Comparison of ENCODE assay signal across 10 mouse cellular contexts in the genomic region with DNA sequence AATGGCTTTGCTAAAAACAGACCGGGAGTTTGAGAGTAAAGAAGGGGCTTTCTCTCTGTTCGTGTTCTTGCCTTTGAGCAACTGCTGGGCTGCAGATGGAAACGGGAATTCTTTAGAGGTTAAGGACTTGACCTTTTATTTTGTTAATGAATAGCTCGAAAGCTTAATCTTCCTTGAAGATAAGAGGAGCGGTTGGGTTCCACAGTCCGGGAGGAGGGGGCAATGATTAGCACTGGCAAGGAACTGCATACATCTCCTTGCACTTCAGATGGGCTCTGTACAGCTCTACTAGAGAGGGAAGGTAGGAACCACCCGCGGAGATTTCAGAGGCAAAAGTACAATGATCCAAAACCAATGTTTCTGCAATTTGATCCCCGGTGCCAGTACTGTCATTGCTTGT. TPM values are rescaled to one million over a fixed set of nuclear protein-coding genes. Genes with fewer than 3 reads are reported as not detected.
DNase-seq lines count a peak whose midpoint lies in the region; ATAC-seq and TF ChIP-seq lines count a peak whose summit lies in the region.
"Had no signal": no experiment of that assay in that cellular context is flagged by ENCODE, and none has a peak within 500 bp of the region (broad histone marks: within the 10 kb centered on the region; RNA-seq: fewer than 3 reads in every experiment).

No protein-coding gene starts in this region.

- intact Hi-C loops in heart, adult 2 months (cut with DNase I), result no loop called here
- intact Hi-C loops in left cerebral cortex, postnatal 10 days (cut with DNase I), result loop anchor here (10.0 kb wide), 1 partner anchor 151 kb away; no protein-coding TSS in a partner anchor

- H3K27ac ChIP-seq in heart, embryonic 10.5 days, result no peak overlapping the region
- no peak overlapping the region for H3K27ac ChIP-seq in heart, adult 2 months
- no peak overlapping the region for H3K27ac ChIP-seq in stomach, embryonic 14.5 days (ENCODE audit: low read length)
- H3K27ac ChIP-seq in stomach, postnatal 0 days (replicated peaks), result no peak overlapping the region
- H3K27ac ChIP-seq in limb, embryonic 11.5 days (replicated peaks; ENCODE audit: low read depth, low read length), result no peak overlapping the region
- H3K27ac ChIP-seq: macrophage had no signal

- no peak overlapping the region for H3K9ac ChIP-seq in heart, adult 2 months (ENCODE audit: low read depth, low read length)
- H3K9ac ChIP-seq in stomach, embryonic 14.5 days (replicated peaks; ENCODE audit: low read depth, low read length), result no peak overlapping the region
- no peak overlapping the region for H3K9ac ChIP-seq in stomach, postnatal 0 days (ENCODE audit: low read length)
- H3K9ac ChIP-seq in limb, embryonic 11.5 days (ENCODE audit: low read length), result no peak overlapping the region

- peak overlapping the region; percentile 48 for H3K4me3 ChIP-seq in heart, embryonic 10.5 days
- H3K4me3 ChIP-seq in heart, adult 2 months, result no peak overlapping the region
- peak overlapping the region; percentile 22; the same call in 1 of the 2 replicates for H3K4me3 ChIP-seq in stomach, embryonic 14.5 days (ENCODE audit: low read depth, low read length)
- H3K4me3 ChIP-seq in stomach, postnatal 0 days (ENCODE audit: low read depth, low read length), result no peak overlapping the region
- no peak overlapping the region for H3K4me3 ChIP-seq in limb, embryonic 11.5 days (ENCODE audit: low read depth, low read length)

- ATAC-seq in stomach, embryonic 14.5 days (ENCODE audit: insufficient number of reproducible peaks, insufficient read depth, low FRiP score, low read depth), result peak; percentile 66
- ATAC-seq in stomach, postnatal 0 days (ENCODE audit: low FRiP score, low TSS enrichment), result no peak
- ATAC-seq in limb, embryonic 11.5 days (ENCODE audit: insufficient number of reproducible peaks, low FRiP score, low TSS enrichment, low read depth), result no peak
- ATAC-seq in frontal cortex, adult (ENCODE audit: low TSS enrichment), result no peak

- no peaks in the 10 kb centered on the region for H3K36me3 ChIP-seq in heart, embryonic 10.5 days
- no peaks in the 10 kb centered on the region for H3K36me3 ChIP-seq in heart, adult 2 months (ENCODE audit: control insufficient read depth, insufficient read depth, low read length)
- no peaks in the 10 kb centered on the region for H3K36me3 ChIP-seq in stomach, embryonic 14.5 days (ENCODE audit: control insufficient read depth, insufficient read depth, low read length)
- no peaks in the 10 kb centered on the region for H3K36me3 ChIP-seq in stomach, postnatal 0 days (ENCODE audit: control insufficient read depth, insufficient read depth, low read length)
- H3K36me3 ChIP-seq in limb, embryonic 11.5 days (ENCODE audit: control insufficient read depth, insufficient read depth, low read length), result no peaks in the 10 kb centered on the region

- TF ChIP-seq POLR2A in heart, adult 2 months (IDR thresholded peaks at IDR 0.05; ENCODE audit: insufficient read depth, low read depth, low read length), result no peak

- peaks cover 4% of the 10 kb centered on the region; the same call in 1 of the 2 replicates for H3K27me3 ChIP-seq in heart, embryonic 10.5 days (ENCODE audit: insufficient read depth, poor library complexity, severe bottlenecking)
- 0 out of 2 replicates have a peak, but pooled peaks cover 2% of the 10 kb centered on the region for H3K27me3 ChIP-seq in heart, adult 2 months (ENCODE audit: control insufficient read depth, insufficient read depth, low read length)
- no peaks in the 10 kb centered on the region for H3K27me3 ChIP-seq in stomach, embryonic 14.5 days (ENCODE audit: control insufficient read depth, insufficient read depth, low read length)
- no peaks in the 10 kb centered on the region for H3K27me3 ChIP-seq in stomach, postnatal 0 days (ENCODE audit: control insufficient read depth, insufficient read depth, low read length)
- no peaks in the 10 kb centered on the region for H3K27me3 ChIP-seq in limb, embryonic 11.5 days (ENCODE audit: control insufficient read depth, insufficient read depth, low read length)

- TF ChIP-seq CTCF in heart, adult 2 months (IDR thresholded peaks at IDR 0.05), result no peak
- TF ChIP-seq CTCF in stomach, postnatal 0 days (IDR thresholded peaks at IDR 0.05; ENCODE audit: low read depth), result no peak

- H3K4me2 ChIP-seq in stomach, embryonic 14.5 days (replicated peaks; ENCODE audit: low read depth, low read length), result peak overlapping the region; percentile 46; the same call in 1 of the 2 replicates
- H3K4me2 ChIP-seq in stomach, postnatal 0 days (replicated peaks; ENCODE audit: low read depth), result no peak overlapping the region
- H3K4me2 ChIP-seq in limb, embryonic 11.5 days (ENCODE audit: low read depth, severe bottlenecking), result no peak overlapping the region; the same call in 1 of the 2 replicates

- no peaks in the 10 kb centered on the region for H3K79me2 ChIP-seq in heart, adult 2 months (replicated peaks; ENCODE audit: control insufficient read depth, insufficient read depth, low read length)

- DNase-seq in heart, embryonic 10.5 days (ENCODE audit: low spot score), result no peak
- DNase-seq in heart, adult 2 months, result no peak
- no peak for DNase-seq in stomach, postnatal 0 days (ENCODE audit: low spot score)
- peak; percentile 21 for DNase-seq in limb, embryonic 11.5 days (ENCODE audit: low spot score)
- no peak for DNase-seq in urinary bladder, postnatal 36 days (ENCODE audit: low spot score in 2 of 2)
- no peak for DNase-seq in left cerebral cortex, postnatal 10 days (ENCODE audit: extremely low spot score in 1 of 2, low spot score in 2 of 2)

- 3% methylated on average over 9 of the region's 9 CpGs for WGBS in heart, embryonic 10.5 days
- WGBS in heart, adult 2 months, result 9% methylated on average over 9 of the region's 9 CpGs
- 4% methylated on average over 9 of the region's 9 CpGs for WGBS in stomach, embryonic 14.5 days
- WGBS in stomach, postnatal 0 days, result 7% methylated on average over 9 of the region's 9 CpGs
- 7% methylated on average over 9 of the region's 9 CpGs for WGBS in limb, embryonic 11.5 days

- H3K9me3 ChIP-seq in heart, embryonic 10.5 days, result no peaks in the 10 kb centered on the region
- H3K9me3 ChIP-seq in stomach, embryonic 14.5 days (ENCODE audit: control insufficient read depth, low read depth, low read length), result no peaks in the 10 kb centered on the region
- no peaks in the 10 kb centered on the region for H3K9me3 ChIP-seq in stomach, postnatal 0 days (ENCODE audit: control insufficient read depth, low read length)
- no peaks in the 10 kb centered on the region for H3K9me3 ChIP-seq in limb, embryonic 11.5 days (ENCODE audit: control insufficient read depth, low read length)

- peaks cover 10% of the 10 kb centered on the region; the same call in 1 of the 2 replicates for H3K4me1 ChIP-seq in heart, embryonic 10.5 days
- no peaks in the 10 kb centered on the region; the same call in 1 of the 2 replicates for H3K4me1 ChIP-seq in heart, adult 2 months (ENCODE audit: control insufficient read depth, insufficient read depth, low read length)
- peaks cover 12% of the 10 kb centered on the region; the same call in 1 of the 2 replicates for H3K4me1 ChIP-seq in stomach, embryonic 14.5 days (ENCODE audit: control insufficient read depth, insufficient read depth, low read length)
- H3K4me1 ChIP-seq in stomach, postnatal 0 days (replicated peaks; ENCODE audit: control insufficient read depth, insufficient read depth), result no peaks in the 10 kb centered on the region
- 0 out of 2 replicates have a peak, but pooled peaks cover 3% of the 10 kb centered on the region for H3K4me1 ChIP-seq in limb, embryonic 11.5 days (ENCODE audit: control insufficient read depth, insufficient read depth, low read length)

- TF ChIP-seq EP300 in heart, adult 2 months (IDR thresholded peaks at IDR 0.05; ENCODE audit: insufficient read depth, low read depth, low read length), result no peak
- no peak for TF ChIP-seq EP300 in stomach, postnatal 0 days (optimal IDR thresholded peaks at IDR 0.05)

RNA-seq across cellular contexts. Expression of gene Kcnmb2, which starts 1.2 kb away (rescaled TPM):
- 0.35 and 0.52 TPM in 2 replicates for polyA plus RNA-seq in heart, embryonic 10.5 days (2016; fragmentation: Nextera tagmentation; extraction: Ambion mirVana)
- total RNA-seq in heart, adult 2 months (2021), result not detected
- polyA plus RNA-seq in heart, adult 2 months (2012; rRNA removed), result 0.06 TPM in 1 of 2 replicates, not detected in the other
- polyA plus RNA-seq in stomach, embryonic 14.5 days (2014; fragmentation: Nextera tagmentation; extraction: Ambion mirVana), result 2.7 and 4.7 TPM in 2 replicates
- 0.77 and 1.3 TPM in 2 replicates for polyA plus RNA-seq in stomach, postnatal 0 days (2015; fragmentation: Nextera tagmentation; extraction: Ambion mirVana)
- polyA plus RNA-seq in limb, embryonic 11.5 days (2014; fragmentation: Nextera tagmentation; extraction: Ambion mirVana), result 0.34 TPM in 1 of 2 replicates, not detected in the other
- total RNA-seq in left cerebral cortex, postnatal 10 days (2021), result 10 to 100 TPM in 1 of 2 experiments, 1 to 10 TPM in 1; 9.5 to 10.7 TPM
- total RNA-seq: granulocyte monocyte progenitor cell, adult 5-6 weeks had no signal
- polyA plus RNA-seq: macrophage had no signal

Comparison
In these comparisons a context has a peak if more than half of its experiments do, and no peak if none do; other contexts are left out.
1. H3K4me3 ChIP-seq: peak in heart, embryonic 10.5 days (single experiment) and stomach, embryonic 14.5 days (single experiment); none in heart, adult 2 months (single experiment), stomach, postnatal 0 days (single experiment) and limb, embryonic 11.5 days (single experiment).